Mouse (Mus musculus): ENCODE measurements around the gene Pim3.

- no peak for TF ChIP-seq POLR2A (IDR thresholded peaks at IDR 0.05; ENCODE audit: low read depth, low read length)
- no peak for TF ChIP-seq GABPA (IDR thresholded peaks at IDR 0.05; ENCODE audit: insufficient replicate concordance, low read depth, low read length)
- no peak for TF ChIP-seq NRF1 (IDR thresholded peaks at IDR 0.05; ENCODE audit: low read depth, low read length)
- no peak for TF ChIP-seq CTCF (conservative IDR thresholded peaks at IDR 0.05 in 1 of 2, IDR thresholded peaks at IDR 0.05 in 1 of 2; ENCODE audit: low read depth in 2 of 2, low read length in 2 of 2)
- no peak for TF ChIP-seq ZKSCAN1 (IDR thresholded peaks at IDR 0.05; ENCODE audit: borderline replicate concordance, low read depth, low read length)
- no peak for TF ChIP-seq USF2 (conservative IDR thresholded peaks at IDR 0.05; ENCODE audit: low read depth, low read length)
- TF ChIP-seq UBTF (IDR thresholded peaks at IDR 0.05; ENCODE audit: low read depth, low read length) = no peak
Measured at GRCm38 (mm10) chr15:88874061-88874460, 12.1 kb downstream of the Pim3 start.

Data from CH12.LX (cell line).